Mouse (Mus musculus) megakaryocyte, embryonic 14.5 days (primary cell): Measurements from ENCODE around the gene Pex26.

Experiments
- FLI1 ChIP-seq: IDR thresholded peaks from 2 replicates; pipeline ENCODE4 v1.6.1; 2012; ENCODE audit warnings: low read length, inconsistent platforms, mixed read lengths
- GATA1 ChIP-seq: IDR thresholded peaks from 3 replicates; pipeline ENCODE4 v1.6.1; 2012; ENCODE audit warnings: mixed read lengths, low read length, inconsistent platforms, borderline replicate concordance

- TF ChIP-seq FLI1, result no peak
- no peak for TF ChIP-seq GATA1
These were observed 35.1 kb upstream of the Pex26 start for GRCm38 (mm10) chr6:121148360-121148759.
